Mouse (Mus musculus): ENCODE results near the gene Serpinb3a.
"Not testable (repeated sequence)": the region's sequence is repeated elsewhere in the genome, so short reads cannot be mapped to it uniquely, and the experiment has no call there.

The Serpinb3a gene

GRCm38 (mm10) chr1:107052203-107052602 is at the start of gene Serpinb3a:
Serpinb3a (minus strand) TSS chr1:107052303.
- no peak for DNase-seq (ENCODE audit: low read depth, low spot score)

GRCm38 (mm10) chr1:107098417-107098816 is 46.3 kb upstream of the Serpinb3a start:
- no peak for DNase-seq (ENCODE audit: low read depth, low spot score)

GRCm38 (mm10) chr1:107083406-107083805 is 31.3 kb upstream of the Serpinb3a start, which contains the start of gene Serpinb3d:
Serpinb3d (minus strand) TSS chr1:107083506.
- no peak for DNase-seq (ENCODE audit: low read depth, low spot score)

GRCm38 (mm10) chr1:107034236-107034635 is 17.9 kb downstream of the Serpinb3a start:
- not testable (repeated sequence) for DNase-seq (ENCODE audit: low read depth, low spot score)

- DNase-seq (ENCODE audit: low read depth, low spot score): no peak
Measured at GRCm38 (mm10) chr1:107025886-107026285, 26.2 kb downstream of the Serpinb3a start.

GRCm38 (mm10) chr1:107015210-107015609 is 36.9 kb downstream of the Serpinb3a start:
- no peak for DNase-seq (ENCODE audit: low read depth, low spot score)

GRCm38 (mm10) chr1:107014530-107014929 is 37.6 kb downstream of the Serpinb3a start:
- peak; percentile 8 for DNase-seq (ENCODE audit: low read depth, low spot score)

GRCm38 (mm10) chr1:107006316-107006715 is 45.8 kb downstream of the Serpinb3a start:
- DNase-seq (ENCODE audit: low read depth, low spot score): no peak

GRCm38 (mm10) chr1:107001754-107002153 is 50.3 kb downstream of the Serpinb3a start:
- no peak for DNase-seq (ENCODE audit: low read depth, low spot score)

GRCm38 (mm10) chr1:107000424-107000823 is 51.7 kb downstream of the Serpinb3a start:
- peak; percentile 8 for DNase-seq (ENCODE audit: low read depth, low spot score)
